Mouse (Mus musculus): ENCODE measurements at regions not wholly inside any gene's neighbourhood (a gene's known extent, or its start where the extent isn't known, plus 50 kb on each side); places are given as distances from the start of the nearest gene placed in this dataset.

- no peak for DNase-seq (ENCODE audit: low read depth, low spot score)
- WGBS = 67% methylated on average over 2 of the region's 2 CpGs
Measured at GRCm38 (mm10) chr14:71033586-71033985, 434.0 kb upstream of the Fam160b2 start.

- no peak for DNase-seq (ENCODE audit: low read depth, low spot score)
- WGBS = 85% methylated on average over 9 of the region's 9 CpGs
Measured at GRCm38 (mm10) chr14:71030164-71030880, 430.7 kb upstream of the Fam160b2 start.
